Mouse (Mus musculus) CD4-positive helper T cell, adult 2 months (primary cell): Measurements from ENCODE around the gene Helz2.
"Not testable (repeated sequence)": the region's sequence is repeated elsewhere in the genome, so short reads cannot be mapped to it uniquely, and the experiment has no call there.

Experiments
- DNase-seq: peaks from one replicate; pipeline ENCODE4 v3.0.0-alpha.2; 2012; ENCODE audit warnings: low read depth, missing footprints, low spot score

Gene Helz2

DNA sequence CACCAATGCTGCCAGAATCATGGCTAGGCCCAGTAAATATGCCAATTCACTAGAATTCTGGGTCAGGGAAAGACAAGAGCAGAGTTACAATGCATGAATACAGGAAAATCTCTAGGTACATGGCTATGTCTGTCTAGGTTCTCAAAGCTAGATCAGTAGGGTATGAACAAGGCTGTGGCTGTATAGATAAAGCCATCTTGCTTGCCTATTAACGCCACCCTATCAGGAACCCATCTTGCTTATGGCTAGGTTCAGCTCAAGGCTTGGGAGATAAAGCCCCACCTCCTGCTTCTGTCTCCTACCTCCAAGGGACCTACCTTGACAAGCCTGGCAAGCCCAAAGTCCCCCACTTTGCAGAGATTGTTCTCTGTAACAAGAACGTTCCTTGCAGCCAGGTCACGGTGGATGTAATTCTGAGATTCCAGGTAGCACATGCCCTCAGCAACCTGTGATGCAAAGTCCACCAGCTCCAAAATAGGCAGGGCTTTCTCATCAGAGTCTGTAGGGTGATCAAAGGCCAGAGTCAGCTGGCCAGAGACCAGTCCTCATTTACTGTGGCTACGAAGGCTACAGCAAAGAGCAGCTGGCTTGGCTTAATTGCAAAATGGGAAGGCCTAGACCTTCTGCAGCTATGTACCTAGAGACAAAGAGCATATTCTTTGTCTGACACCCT, 45.1 kb downstream of the Helz2 start:
- DNase-seq: no peak

DNA sequence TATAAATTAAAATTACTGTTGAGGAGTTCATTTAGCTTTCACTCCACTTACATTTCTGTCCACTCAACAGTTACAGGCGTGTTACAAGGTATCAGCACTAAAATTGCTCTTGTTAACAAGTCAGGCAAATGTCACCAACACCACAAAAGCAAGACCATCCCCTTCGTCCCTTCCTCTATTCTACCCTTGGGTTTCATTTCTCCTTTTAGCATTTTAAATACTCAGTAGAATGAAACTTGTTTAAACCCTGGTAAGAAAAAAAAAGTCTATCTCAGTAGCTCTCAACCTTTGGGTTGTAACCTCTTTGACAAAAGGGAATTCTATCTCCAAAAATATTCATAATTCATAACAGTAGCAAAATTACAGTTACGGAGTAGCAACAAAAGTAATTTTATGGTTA, 48.8 kb downstream of the Helz2 start:
- no peak for DNase-seq

DNA sequence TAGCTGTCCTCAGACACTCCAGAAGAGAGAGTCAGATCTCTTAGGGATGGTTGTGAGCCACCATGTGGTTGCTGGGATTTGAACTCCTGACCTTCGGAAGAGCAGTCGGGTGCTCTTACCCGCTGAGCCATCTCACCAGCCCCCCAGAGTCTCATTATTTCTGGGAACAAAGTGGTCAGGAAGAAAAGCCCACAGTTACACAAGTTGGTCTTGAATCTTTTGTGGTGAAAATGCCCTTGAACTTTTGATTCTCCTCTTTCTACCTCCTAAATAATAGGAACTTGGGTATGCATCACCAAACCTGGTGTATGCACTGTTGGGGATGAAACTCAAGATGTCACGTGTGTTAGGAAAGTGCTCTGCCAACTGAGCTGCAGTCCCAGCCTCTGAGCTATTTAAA, 49.9 kb downstream of the Helz2 start:
- DNase-seq: no peak

GRCm38 (mm10) chr2:181191385-181191784, 50.4 kb downstream of the Helz2 start:
- DNase-seq: not testable (repeated sequence)

DNA sequence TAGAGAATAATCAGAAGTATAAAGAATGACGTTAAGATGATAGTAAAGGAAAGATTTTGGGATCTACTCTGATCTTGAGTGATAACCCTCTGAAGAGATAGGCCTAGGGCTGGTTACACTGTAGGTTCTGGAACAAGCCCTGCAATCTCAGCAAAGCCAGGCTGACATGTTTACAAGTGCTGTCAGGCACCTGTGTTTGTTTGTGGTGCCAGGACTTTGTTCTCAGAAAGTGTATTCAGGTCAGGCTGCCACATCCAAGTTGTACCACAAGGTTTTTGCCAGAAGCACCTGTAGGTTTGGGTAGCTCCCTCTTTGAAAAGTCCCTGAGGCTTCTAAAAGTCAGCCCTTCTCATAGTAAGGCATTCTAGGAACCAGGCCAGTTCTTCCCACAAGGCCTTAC, 52.5 kb downstream of the Helz2 start:
- DNase-seq: no peak

GRCm38 (mm10) chr2:181188681-181189080, 53.1 kb downstream of the Helz2 start:
- DNase-seq: peak; percentile 48

GRCm38 (mm10) chr2:181187121-181188000, 54.5 kb downstream of the Helz2 start, which contains the start of gene Ppdpf:
TSS of gene Ppdpf (plus strand) at chr2:181187247.
- DNase-seq: peak; percentile 98

DNA sequence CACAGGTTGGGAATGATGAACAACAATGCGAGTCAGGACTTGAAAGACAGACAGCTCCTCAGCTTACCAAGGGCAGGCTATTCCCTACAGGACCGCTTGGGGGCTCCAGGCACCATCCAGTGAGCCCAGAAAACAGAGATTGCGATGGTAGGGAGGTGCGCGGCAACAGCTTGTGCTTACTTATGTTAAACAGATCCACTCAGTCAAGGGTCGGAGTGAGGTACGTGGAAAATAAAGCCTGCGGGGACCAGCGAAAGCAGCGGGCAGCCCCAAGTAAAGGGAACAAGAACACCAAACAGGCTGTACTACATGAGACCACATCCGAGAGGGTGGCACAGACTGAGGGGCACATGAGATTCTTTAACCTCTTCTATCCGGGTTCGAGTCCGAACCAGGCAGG, 55.2 kb downstream of the Helz2 start:
- DNase-seq: peak; percentile 90

DNA sequence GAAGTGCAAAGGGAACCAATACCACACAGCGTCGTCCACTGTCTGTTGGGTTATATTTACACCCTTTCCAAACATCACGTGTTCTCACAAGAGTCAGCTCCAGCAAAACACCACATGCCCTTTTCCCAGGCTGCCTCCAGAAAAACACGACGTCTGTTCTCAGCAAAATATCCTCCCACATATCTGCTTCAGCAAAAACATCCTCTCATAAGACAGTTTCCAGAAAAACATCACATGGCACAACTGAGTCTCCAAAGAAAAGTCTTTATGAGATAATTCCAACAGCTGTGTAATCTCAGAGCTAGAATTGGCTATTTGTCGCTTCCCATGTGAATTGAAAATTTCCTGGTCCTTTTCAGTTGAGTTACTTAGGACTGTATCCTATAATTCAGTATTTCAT, 60.9 kb downstream of the Helz2 start:
- DNase-seq: no peak

- no peak for DNase-seq
Measured at GRCm38 (mm10) chr2:181178471-181178870, 63.4 kb downstream of the Helz2 start.

GRCm38 (mm10) chr2:181178015-181178414, 63.8 kb downstream of the Helz2 start:
- no peak for DNase-seq
